Mouse (Mus musculus) liver, adult 2 months (tissue): ENCODE measurements around the gene Fcrlb.

ENCODE experiments used
- CTCF ChIP-seq: fragments of 200-500 bp; IDR thresholded peaks from 2 replicates; pipeline ENCODE4 v1.5.1; 2011; ENCODE audit warnings: low read depth, low read length, control low read depth
- POLR2A ChIP-seq: fragments of 200-500 bp; IDR thresholded peaks from 2 replicates; pipeline ENCODE4 v1.6.1; 2011; ENCODE audit warnings: low read length, control low read depth; ENCODE audit not compliant: insufficient read depth; ENCODE audit errors: extremely low read depth

DNA sequence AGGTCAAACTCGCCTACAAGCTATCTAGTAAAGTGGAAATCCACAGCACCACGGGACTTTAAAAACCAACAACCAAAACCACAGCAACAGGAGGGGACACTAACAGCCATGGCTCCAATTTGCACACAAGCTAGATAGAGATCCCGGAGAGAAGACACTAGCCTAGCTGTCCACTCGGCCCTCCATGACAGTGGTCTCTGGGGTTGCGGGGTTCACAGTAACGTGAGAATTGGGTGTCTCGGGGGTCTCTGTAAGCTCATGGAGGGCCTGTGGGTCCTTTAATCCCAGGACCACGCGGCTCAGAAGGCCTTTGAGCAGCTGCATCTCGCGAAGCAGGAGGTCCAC, 5.7 kb downstream of the Fcrlb start:
- TF ChIP-seq POLR2A (no peak), CTCF (no peak)
